Mouse (Mus musculus) kidney, embryonic 15.5 days (tissue): ENCODE measurements around the gene Mrpl38. TPM values are rescaled to one million over a fixed set of nuclear protein-coding genes. Genes with fewer than 3 reads are reported as not detected.

Experiments used
- ATAC-seq: fragments of 200-750 bp; cut with Nextera tagmentation; replicated peaks from 2 replicates; pipeline ENCODE4 v1.8.0; 2017; ENCODE audit warnings: moderate TSS enrichment; ENCODE audit not compliant: low FRiP score
- H3K27ac ChIP-seq: fragments of 300-500 bp; sonication (generic); 2 replicates; pipeline ENCODE4 v1.5.1; 2015; ENCODE audit warnings: mild to moderate bottlenecking, inconsistent platforms
- H3K27me3 ChIP-seq: fragments of 300-500 bp; sonication (generic); 2 replicates; pipeline ENCODE4 v1.6.1; 2015; ENCODE audit warnings: inconsistent platforms
- H3K36me3 ChIP-seq: fragments of 300-500 bp; sonication (generic); 2 replicates; pipeline ENCODE4 v1.6.1; 2015; ENCODE audit warnings: inconsistent platforms
- H3K4me1 ChIP-seq: fragments of 300-500 bp; sonication (generic); 2 replicates; pipeline ENCODE4 v1.6.1; 2015; ENCODE audit warnings: inconsistent platforms
- H3K4me2 ChIP-seq: fragments of 300-500 bp; sonication (generic); 2 replicates; pipeline ENCODE4 v1.6.1; 2015; ENCODE audit warnings: moderate library complexity, mild to moderate bottlenecking, inconsistent platforms
- H3K4me3 ChIP-seq: fragments of 300-500 bp; sonication (generic); replicated peaks from 2 replicates; pipeline ENCODE4 v1.5.1; 2015; ENCODE audit warnings: mild to moderate bottlenecking, inconsistent platforms
- H3K9ac ChIP-seq: fragments of 300-500 bp; sonication (generic); 2 replicates; pipeline ENCODE4 v1.6.1; 2015; ENCODE audit warnings: mild to moderate bottlenecking, inconsistent platforms
- H3K9me3 ChIP-seq: fragments of 300-500 bp; sonication (generic); replicated peaks from 2 replicates; pipeline ENCODE4 v1.6.1; 2016; ENCODE audit warnings: inconsistent platforms
- WGBS: fragments of 180-500 bp; shearing (Covaris S2); methylation state at CpG from one replicate; pipeline ENCODE4 v1.1.7; 2015; ENCODE audit warnings: mixed read lengths; 5-methylcytosine and 5-hydroxymethylcytosine counted together
- polyA plus RNA-seq: library from polyadenylated mRNA; unstranded; fragments of >200 nt; fragmentation: Nextera tagmentation; extraction: Ambion mirVana; gene quantifications from 2 replicates; pipeline ENCODE4 v1.2.1, GENCODE M21; 2015

Gene Mrpl38
- polyA plus RNA-seq = 102 and 112 TPM in 2 replicates

DNA sequence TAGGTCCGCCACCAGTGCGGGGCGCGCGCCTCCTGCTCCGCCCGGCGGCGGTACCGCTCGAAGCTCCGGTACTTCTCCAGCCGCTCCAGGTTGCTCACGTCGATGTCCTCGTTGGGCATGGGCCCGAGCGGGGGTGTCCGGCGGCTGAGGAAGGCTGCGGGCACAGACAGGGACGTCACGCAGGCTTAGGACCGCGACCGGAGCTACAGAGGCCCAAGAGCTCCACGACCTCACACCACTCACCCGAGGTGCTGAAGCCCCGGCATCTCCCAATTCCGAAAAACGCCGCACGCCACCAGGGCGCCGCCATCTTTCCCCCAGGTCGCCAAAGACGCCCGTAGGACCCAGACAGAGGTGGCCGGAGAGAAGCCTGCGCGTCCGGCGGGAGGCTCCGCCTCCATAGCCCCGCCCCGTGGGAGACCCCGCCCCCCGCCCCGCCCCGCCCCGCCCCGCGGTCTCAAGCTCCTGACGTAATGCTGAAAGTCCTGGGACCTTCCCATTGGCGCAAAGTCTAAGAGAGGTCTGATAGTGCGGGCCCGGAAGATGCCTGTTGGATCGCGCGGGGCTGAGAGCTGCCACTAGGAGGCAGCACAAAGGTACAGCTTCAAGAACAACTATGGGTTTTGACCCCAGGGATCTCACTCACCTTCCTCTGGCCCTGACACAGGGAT lies at the start of gene Mrpl38:
TSS of gene Mrpl38 (minus strand) at position 401 of the 671 bp plus-strand sequence.
- peak within 1 kb of the TSS; percentile 82 for H3K27ac ChIP-seq
- peak within 1 kb of the TSS; percentile 88 for H3K9ac ChIP-seq
- ATAC-seq = peak; percentile 96
- under 1% methylated on average over 60 of the region's 60 CpGs for WGBS
- no peaks in the 10 kb centered on the region for H3K9me3 ChIP-seq
- H3K27me3 ChIP-seq = no peaks in the 10 kb centered on the region
- peak within 1 kb of the TSS; percentile 68 for H3K4me2 ChIP-seq
- peaks cover 27% of the 10 kb centered on the region for H3K4me1 ChIP-seq
- H3K4me3 ChIP-seq = peak within 1 kb of the TSS; percentile 98
- peaks cover 49% of the 10 kb centered on the region for H3K36me3 ChIP-seq

DNA sequence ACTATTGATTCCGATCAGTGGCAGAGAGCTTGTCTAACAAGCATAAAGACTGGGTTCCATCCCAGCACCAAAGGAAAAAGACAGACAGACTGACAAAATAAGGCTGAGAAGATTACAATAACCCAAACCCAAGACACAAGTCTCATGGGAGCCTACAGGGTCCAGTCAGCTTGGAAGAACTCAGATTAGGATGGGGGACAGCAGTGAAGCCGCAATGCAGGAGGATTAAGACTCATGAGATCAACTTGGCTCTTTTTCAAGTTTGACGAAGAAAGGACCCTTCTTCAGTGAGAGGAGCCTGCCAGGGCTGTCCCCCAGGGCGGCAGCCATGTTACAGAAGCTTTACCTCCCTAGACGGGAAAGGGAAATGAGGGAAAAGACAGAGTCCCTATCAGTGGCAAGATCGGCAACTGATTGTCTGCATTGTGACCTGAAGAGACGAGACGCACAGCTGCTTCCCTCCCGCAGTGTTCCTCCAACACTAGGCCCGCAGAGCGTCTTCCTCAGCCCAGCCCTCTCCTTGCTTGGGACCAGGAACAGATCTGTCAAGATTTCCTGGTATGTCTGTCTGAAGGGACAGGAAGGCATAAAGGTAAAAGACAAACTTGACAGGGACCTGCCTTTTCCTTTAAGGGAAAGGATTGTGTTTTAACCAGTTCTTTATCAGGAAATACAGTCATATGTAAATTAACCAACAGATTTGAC lies 48.7 kb upstream of the Mrpl38 start:
- H3K27ac ChIP-seq = 0 out of 2 replicates have a peak overlapping the region, but pooled peaks have one; percentile 22
- no peaks in the 10 kb centered on the region for H3K9me3 ChIP-seq
- no peak overlapping the region for H3K9ac ChIP-seq
- H3K4me3 ChIP-seq = no peak overlapping the region
- H3K36me3 ChIP-seq = peaks cover 71% of the 10 kb centered on the region
- no peaks in the 10 kb centered on the region for H3K27me3 ChIP-seq
- 0 out of 2 replicates have a peak, but pooled peaks cover 2% of the 10 kb centered on the region for H3K4me1 ChIP-seq
- no peak overlapping the region for H3K4me2 ChIP-seq
- ATAC-seq = no peak
- WGBS = 66% methylated on average over 11 of the region's 11 CpGs

DNA sequence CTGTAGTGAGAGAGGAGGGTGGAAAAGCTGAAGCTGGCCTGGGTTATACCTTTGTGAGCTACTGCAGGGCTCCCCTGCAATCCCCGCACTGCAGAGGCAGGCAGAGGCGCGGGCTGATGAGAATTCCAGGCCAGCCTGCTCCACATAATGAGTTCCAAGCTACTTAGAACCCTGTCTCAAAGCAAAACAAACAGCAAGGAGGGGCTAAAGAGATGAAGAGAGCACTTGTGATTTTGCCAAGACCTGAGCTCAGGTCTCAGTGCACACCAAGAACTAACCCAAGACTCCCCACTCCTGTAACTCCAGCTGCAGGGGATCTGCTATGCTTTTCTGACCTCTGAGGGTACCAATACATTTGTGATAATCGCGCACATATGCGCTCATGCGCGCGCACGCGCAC lies 47.7 kb upstream of the Mrpl38 start:
- Histone ChIP-seq H3K36me3 (peaks cover 79% of the 10 kb centered on the region), H3K4me1 (0 out of 2 replicates have a peak, but pooled peaks cover 2% of the 10 kb centered on the region), H3K4me3 (no peak overlapping the region), H3K9me3 (no peaks in the 10 kb centered on the region), H3K27me3 (no peaks in the 10 kb centered on the region), H3K9ac (no peak overlapping the region), H3K4me2 (no peak overlapping the region), H3K27ac (0 out of 2 replicates have a peak overlapping the region, but pooled peaks have one; percentile 18)
- WGBS = 88% methylated on average over 11 of the region's 11 CpGs
- ATAC-seq = no peak

DNA sequence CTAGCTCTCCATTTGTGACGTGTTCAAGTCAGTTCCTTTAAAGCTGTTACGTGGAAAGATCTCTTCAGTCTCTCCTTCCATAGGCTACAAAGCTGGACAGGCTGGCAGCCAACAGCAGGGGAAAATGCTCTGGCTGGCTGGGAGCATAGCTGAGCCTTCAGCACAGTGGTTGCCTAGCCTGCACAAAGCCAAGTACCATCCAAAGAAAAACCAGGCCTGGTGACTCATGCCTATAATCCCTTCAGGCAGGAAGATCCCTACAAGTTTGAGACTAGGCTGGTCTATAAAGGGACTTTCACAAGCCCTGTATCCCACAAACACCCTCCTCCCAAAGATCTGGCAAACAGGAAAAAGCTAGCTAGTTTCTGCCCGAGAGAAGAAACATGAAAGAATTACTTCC lies 47.2 kb upstream of the Mrpl38 start:
- H3K27ac ChIP-seq = no peak overlapping the region
- ATAC-seq = no peak
- no peaks in the 10 kb centered on the region for H3K9me3 ChIP-seq
- peaks cover 77% of the 10 kb centered on the region for H3K36me3 ChIP-seq
- no peaks in the 10 kb centered on the region for H3K27me3 ChIP-seq
- WGBS = 89% methylated on average over 3 of the region's 3 CpGs
- no peak overlapping the region for H3K4me2 ChIP-seq
- no peak overlapping the region for H3K9ac ChIP-seq
- 0 out of 2 replicates have a peak, but pooled peaks cover 2% of the 10 kb centered on the region for H3K4me1 ChIP-seq
- H3K4me3 ChIP-seq = no peak overlapping the region

DNA sequence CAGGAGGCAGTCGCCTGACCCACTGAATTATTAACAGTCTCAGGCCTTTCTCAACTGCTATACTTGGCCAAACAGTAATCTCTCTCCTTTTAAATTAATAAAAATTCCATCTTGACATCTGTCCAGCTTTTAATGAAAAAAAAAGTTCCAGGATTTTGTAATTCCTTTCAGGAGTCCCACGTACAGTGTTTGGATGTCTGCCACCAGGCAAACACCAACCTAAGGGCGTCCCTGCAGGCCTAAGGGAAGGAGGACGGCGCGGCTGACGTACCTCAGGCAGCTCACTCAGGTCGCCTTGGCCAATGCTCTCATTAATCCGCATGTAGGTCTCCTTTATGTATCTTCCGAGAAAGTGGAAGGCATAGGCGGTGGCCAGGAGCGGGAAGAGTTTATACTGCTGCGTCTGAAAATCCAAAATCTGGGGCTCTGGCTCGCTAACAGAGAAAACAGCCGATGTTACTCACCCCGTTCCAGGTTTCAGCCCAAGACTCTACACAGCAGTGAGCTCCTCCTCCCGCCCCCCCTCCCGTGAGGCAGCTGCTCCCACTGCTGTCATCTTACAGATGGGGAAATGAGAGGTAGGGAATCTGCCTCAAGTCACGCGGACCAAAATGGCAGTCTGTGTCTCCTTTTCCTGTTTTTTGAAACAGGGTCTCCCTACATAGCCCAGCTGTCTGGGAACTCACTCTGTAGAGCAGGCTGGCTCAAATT lies 39.9 kb upstream of the Mrpl38 start:
- Histone ChIP-seq H3K9ac (no peak overlapping the region), H3K9me3 (no peaks in the 10 kb centered on the region), H3K36me3 (peaks cover 83% of the 10 kb centered on the region), H3K27me3 (no peaks in the 10 kb centered on the region), H3K4me1 (peaks cover 13% of the 10 kb centered on the region), H3K27ac (no peak overlapping the region), H3K4me2 (no peak overlapping the region), H3K4me3 (no peak overlapping the region)
- ATAC-seq = no peak
- 89% methylated on average over 20 of the region's 20 CpGs for WGBS

DNA sequence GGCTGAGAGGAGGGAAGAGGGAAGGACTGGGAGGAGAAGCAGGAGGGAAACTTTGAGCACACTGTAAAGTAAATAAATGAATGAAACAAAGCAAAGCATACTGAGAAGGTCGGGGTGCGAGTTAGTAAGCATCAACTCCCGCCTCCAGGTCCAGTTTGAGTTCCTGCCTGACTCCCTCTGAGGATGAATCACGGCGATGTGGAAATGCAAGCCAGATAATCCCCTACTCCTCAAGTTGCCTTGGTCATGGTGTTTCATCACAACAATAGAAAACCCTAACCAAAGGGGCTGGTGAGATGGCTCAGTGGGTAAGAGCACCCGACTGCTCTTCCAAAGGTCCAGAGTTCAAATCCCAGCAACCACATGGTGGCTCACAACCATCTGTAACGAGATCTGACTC lies 37.3 kb upstream of the Mrpl38 start:
- Histone ChIP-seq H3K27me3 (no peaks in the 10 kb centered on the region), H3K36me3 (peaks cover 88% of the 10 kb centered on the region), H3K27ac (peak overlapping the region; percentile 86), H3K4me2 (no peak overlapping the region), H3K9me3 (no peaks in the 10 kb centered on the region), H3K9ac (no peak overlapping the region), H3K4me1 (peaks cover 17% of the 10 kb centered on the region), H3K4me3 (no peak overlapping the region)
- ATAC-seq = no peak
- WGBS = 82% methylated on average over 7 of the region's 7 CpGs

DNA sequence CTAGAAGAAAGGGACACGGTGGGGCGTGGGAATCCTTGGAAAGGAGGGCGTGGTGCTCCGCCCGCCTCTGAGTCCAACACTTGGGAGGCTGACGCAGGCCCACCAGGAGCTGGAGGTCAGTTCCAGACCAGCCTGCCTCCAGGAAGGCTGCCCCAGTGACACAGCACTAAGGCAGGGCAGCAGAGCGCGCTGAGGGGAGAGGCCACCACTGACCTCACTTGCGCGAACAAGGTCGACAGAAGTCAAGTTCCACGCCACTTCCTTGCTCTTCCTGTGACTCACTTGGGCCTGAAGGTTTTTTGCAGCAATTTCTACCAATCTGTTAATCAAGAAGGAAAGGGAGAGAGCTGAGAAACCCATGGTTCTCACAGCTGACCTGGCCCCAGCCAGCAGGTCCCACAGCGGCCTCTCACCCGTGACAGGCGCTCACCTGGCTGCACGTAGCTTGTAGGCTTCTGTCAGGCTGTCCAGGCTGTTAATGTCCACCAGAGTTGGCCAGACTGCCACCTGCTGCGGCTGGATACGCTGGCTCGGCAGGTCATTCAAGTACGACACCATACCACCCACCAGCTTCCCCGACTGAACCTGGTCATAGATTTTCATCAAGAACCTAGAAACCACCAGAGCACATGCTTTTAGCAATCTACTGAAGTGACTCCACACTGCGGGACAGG lies 36.2 kb upstream of the Mrpl38 start:
- ATAC-seq = peak; percentile 85
- WGBS = 66% methylated on average over 22 of the region's 22 CpGs
- Histone ChIP-seq H3K4me2 (no peak overlapping the region), H3K27me3 (no peaks in the 10 kb centered on the region), H3K27ac (peak overlapping the region; percentile 86), H3K4me3 (no peak overlapping the region), H3K9ac (no peak overlapping the region; the same call in 1 of the 2 replicates), H3K36me3 (peaks cover 77% of the 10 kb centered on the region), H3K4me1 (peaks cover 17% of the 10 kb centered on the region), H3K9me3 (no peaks in the 10 kb centered on the region)

DNA sequence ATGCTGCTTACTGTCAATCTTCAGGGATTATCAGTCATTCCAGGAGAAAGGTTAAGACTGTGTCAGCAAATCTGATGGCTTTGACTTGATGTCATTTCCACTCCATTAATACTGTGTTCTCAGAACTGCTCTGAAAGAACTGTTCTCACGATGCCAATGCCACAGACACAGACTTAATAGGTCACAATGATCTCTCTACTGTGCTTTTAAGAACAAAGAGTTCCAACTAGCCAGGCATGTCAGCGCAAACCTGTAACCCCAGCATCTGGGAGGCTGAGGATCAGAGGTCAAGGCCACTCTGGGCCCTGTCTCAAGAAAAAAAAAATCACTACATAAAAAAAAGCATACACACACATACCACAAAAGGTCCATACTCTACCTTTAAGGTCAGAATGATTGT lies 33.3 kb upstream of the Mrpl38 start:
- Histone ChIP-seq H3K9me3 (no peaks in the 10 kb centered on the region), H3K4me2 (no peak overlapping the region), H3K4me3 (no peak overlapping the region), H3K4me1 (peaks cover 28% of the 10 kb centered on the region), H3K27ac (no peak overlapping the region), H3K27me3 (no peaks in the 10 kb centered on the region), H3K36me3 (peaks cover 50% of the 10 kb centered on the region), H3K9ac (no peak overlapping the region)
- WGBS = 71% methylated on average over 2 of the region's 2 CpGs
- no peak for ATAC-seq

DNA sequence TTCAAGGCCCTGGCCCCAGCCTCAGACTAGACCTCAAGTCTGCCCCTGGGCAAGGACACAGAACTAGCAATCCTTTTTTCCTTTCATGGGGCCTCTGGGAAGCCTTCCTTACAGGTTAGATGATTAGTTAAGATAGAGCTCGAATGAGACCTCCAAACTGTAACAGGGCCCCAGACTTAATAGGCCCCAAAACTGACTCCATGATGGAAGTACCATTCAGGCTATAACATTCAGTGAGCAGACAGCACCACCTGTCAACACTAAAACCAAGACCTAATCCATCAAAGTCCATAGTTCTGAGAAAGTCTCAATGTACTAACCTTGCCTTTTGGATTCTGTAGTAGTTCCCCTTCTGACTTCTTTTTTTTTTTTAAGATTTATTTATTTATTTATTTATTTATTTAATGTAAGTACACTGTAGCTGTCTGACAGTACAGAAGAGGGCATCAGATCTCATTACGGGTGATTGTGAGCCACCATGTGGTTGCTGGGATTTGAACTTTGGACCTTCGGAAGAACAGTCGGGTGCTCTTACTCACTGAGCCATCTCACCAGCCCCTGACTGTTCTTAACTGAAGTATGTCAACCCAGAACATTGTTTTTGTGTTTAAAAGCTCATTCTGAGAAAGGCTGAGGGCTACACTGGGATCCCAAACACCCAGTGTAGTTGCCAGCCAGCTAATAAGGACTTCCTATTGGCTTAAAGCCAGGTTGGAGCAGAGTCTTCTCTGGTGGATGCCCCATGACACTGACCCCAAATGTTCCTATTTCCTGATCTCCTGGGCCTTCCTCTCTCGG lies 31.5 kb upstream of the Mrpl38 start:
- H3K4me2 ChIP-seq = no peak overlapping the region
- ATAC-seq = no peak
- 80% methylated on average over 5 of the region's 5 CpGs for WGBS

DNA sequence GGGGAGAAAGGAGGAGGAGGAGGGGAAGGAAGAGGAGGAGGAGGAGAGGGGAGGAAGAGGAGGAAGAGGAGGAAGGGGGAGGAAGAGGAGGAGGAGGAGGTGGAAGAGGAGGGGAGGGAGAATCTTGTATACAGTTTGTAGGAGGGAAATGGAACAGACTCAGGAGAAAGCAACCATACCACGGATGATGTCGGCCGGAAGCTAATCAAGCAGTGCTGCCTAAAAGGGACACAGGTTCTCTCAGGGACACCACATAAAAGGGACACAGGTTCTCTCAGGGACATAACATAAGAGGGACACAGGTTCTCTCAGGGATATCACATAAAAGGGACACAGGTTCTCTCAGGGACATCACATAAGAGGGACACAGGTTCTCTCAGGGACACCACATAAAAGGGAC lies 30.5 kb upstream of the Mrpl38 start:
- H3K4me3 ChIP-seq = no peak overlapping the region
- no peak for ATAC-seq
- H3K9me3 ChIP-seq = no peaks in the 10 kb centered on the region
- H3K4me2 ChIP-seq = no peak overlapping the region
- H3K27ac ChIP-seq = no peak overlapping the region
- peaks cover 28% of the 10 kb centered on the region for H3K4me1 ChIP-seq
- H3K27me3 ChIP-seq = no peaks in the 10 kb centered on the region
- WGBS = 84% methylated on average over 3 of the region's 3 CpGs
- H3K36me3 ChIP-seq = peaks cover 48% of the 10 kb centered on the region
- H3K9ac ChIP-seq = no peak overlapping the region

More for the DNA sequence above, 31.5 kb upstream of the Mrpl38 start:
- no peaks in the 10 kb centered on the region for H3K27me3 ChIP-seq
- 0 out of 2 replicates have a peak overlapping the region, but pooled peaks have one; percentile 49 for H3K27ac ChIP-seq
- no peak overlapping the region for H3K9ac ChIP-seq
- no peaks in the 10 kb centered on the region for H3K9me3 ChIP-seq
- H3K36me3 ChIP-seq = peaks cover 46% of the 10 kb centered on the region
- no peak overlapping the region for H3K4me3 ChIP-seq
- H3K4me1 ChIP-seq = peaks cover 35% of the 10 kb centered on the region

DNA sequence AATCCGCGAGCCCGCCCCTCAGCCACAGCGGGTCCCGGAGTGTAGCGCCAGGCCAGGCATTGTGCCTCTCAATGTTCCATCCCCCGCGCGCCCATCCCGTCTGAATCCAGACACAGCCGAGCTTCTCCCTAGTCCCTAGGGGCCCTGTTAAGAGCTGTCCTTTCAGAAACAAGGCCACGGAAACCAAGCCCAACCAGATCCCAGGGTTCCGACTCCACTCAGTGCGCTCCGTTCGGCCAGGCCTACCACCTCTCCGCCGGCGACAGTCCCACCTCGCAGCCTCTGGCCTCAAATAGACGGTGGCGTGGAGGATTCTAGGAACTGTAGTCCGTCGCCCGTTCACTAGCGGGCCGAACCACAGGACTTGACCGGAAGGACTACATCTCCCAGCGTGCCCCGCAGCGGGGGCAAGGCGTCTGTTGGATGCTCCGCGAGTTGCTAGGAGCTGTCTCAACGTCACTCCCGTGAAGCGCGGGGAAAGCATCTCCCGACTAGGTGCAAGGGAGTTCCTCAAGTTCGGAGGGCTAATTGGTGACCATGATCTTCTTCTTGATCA lies 29.3 kb upstream of the Mrpl38 start, which contains the start of gene Fbf1:
TSS of gene Fbf1 (minus strand) at position 283 of the 556 bp plus-strand sequence.
- peak within 1 kb of the TSS; percentile 95 for H3K27ac ChIP-seq
- H3K27me3 ChIP-seq = no peaks in the 10 kb centered on the region
- no peaks in the 10 kb centered on the region for H3K9me3 ChIP-seq
- H3K36me3 ChIP-seq = peaks cover 40% of the 10 kb centered on the region
- peak within 1 kb of the TSS; percentile 78 for H3K9ac ChIP-seq
- peak within 1 kb of the TSS; percentile 84 for H3K4me2 ChIP-seq
- H3K4me3 ChIP-seq = peak within 1 kb of the TSS; percentile 71
- peak; percentile 94 for ATAC-seq
- peaks cover 40% of the 10 kb centered on the region for H3K4me1 ChIP-seq
- under 1% methylated on average over 40 of the region's 40 CpGs for whole genome bisulfite sequencing
